Mouse (Mus musculus) gastrocnemius, postnatal 10 days (tissue): ENCODE data around the gene 4933428G20Rik. TPM values are rescaled to one million over a fixed set of nuclear protein-coding genes. Genes with fewer than 3 reads are reported as not detected.

Experiments used
- DNase-seq: peaks from one replicate; pipeline ENCODE4 v3.0.0; 2021; ENCODE audit warnings: mixed read lengths
- total RNA-seq, 2 experiments: library from RNA; stranded (reverse); gene quantifications; 2 replicates each; pipeline ENCODE4 v1.2.3; 2021

4933428G20Rik gene
- total RNA-seq, 2 experiments from 2014 or later, result not detected

DNA sequence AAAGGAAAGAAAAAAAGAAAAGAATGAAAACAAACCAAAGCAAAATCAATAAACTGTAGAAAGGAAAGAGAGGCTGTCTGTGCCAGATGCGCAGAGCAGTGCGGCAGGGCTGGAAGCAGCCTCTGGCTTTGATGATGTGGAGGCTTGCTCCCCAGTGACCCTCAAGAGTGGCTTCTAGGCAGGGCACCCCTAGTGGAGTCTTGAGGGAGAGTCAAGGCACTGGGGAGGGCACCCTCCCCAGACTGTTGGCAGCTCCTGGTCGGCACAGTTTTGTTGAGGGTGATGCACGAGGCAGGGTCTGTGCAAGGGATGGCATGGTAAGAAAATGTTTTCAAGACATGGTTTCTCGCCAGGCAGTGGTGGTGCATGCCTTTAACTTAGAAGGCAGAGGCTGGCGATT lies 37.6 kb downstream of the 4933428G20Rik start:
- DNase-seq, result no peak

DNA sequence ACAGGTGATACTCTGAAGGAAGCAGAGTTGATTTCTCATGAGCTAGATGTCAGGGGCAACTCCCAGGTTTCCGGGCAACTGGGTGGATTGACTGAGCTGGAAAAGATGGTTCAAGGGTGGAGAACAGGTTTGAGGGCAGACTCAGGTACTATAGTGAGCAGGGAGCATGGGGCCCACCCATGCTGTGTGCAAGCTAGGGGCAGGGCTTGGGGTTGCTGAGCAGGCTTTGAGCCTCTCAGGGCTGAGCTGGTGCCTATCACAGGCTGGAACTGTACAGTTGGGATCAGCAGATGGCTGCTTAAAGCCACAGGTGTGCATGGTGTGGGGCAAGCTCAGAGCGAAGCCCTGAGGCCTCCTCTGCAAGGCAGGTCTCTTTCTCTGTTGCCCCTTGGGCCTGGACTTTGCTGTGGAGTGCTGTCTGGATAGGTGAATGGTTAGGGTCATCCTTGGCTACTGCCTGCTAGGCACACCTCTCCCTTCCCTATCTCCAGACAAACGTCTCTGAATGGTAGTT lies 38.8 kb downstream of the 4933428G20Rik start:
- DNase-seq, result no peak

DNA sequence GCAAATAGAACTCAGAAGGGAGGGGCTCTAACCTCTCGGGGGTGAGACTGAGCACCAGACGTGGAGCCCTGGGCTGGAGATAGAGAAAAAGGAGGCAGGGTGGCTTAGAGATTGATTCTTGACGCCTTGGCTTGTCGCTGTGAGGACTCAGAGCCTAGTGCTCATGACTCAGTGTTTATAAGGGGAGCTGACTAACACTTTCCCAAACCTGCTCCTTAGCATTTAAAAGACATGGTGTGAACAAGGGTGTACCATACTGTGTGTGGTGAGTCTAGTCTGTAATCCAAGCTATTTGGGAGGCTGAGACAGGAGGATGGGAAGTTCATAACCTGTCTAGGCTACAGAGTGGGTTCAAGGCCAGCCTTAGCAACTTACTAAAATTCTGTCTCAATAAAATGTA lies 43.0 kb downstream of the 4933428G20Rik start:
- no peak for DNase-seq

GRCm38 (mm10) chr11:97451625-97452024 lies 48.5 kb downstream of the 4933428G20Rik start:
- peak; percentile 21 for DNase-seq

DNA sequence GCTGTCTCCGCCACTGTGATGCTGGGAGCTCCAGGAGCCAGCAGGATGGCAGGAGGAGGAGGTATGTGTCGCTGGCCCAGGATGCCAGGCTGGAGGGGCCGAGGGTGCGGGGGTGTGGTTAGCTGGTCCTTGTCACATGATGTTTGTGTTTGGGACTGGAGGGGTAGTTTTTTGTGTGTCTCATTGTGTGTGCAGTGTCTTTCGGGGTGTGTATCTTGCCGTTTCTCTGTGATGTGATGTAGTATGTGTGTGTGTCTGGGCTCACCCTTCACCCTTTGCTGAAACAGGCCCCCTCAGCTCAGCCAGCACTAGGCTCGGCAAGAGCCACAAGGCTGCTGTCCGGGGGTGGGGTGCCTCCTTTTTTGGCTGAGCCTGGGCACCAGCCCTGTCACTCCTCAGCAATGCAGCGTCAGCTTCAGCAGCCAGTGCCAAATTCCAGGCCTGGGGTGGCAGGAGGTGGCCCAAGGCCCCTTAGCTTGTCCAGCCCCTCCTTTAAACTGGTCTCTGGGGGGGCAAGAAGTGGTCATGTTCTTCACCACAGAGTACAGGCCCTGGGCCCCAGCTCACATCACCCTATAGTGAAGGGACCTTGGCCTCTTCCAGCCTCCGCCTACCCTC lies 49.7 kb downstream of the 4933428G20Rik start:
- peak; percentile 41 for DNase-seq

DNA sequence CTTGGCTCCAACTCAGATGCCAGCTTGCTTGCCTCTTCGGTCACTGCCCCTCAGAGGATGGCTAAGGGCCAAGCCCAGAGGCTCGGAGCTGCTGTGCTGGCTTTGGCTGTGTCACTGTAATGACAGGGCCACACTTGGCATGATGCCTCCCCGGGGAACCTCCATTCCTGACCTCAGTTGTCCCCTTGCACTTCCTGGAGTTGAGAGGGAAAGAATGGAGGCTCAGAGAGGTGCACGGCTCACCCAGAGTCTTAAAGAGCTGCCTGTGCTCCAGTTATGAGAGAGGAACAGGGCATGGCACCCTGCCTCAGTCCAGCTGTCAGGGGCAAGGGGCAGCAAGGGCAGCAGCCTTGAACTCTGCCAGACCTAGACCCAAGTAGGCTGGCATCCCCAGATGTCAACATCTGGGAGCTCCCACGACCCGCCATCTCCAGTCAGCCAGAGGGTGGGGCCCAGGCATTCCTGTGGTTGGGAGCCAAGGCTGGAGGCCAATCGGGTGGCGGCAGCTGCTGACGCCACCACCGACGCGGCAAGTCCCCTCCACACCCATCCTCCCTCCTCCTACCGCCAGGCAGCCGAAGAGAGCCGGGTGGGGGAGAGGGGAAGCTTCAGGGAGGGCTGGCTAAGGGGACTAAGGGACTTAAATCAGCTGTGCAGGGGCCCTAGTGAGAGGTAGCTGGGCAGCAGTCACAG lies 50.4 kb downstream of the 4933428G20Rik start:
- DNase-seq, result peak; percentile 81

DNA sequence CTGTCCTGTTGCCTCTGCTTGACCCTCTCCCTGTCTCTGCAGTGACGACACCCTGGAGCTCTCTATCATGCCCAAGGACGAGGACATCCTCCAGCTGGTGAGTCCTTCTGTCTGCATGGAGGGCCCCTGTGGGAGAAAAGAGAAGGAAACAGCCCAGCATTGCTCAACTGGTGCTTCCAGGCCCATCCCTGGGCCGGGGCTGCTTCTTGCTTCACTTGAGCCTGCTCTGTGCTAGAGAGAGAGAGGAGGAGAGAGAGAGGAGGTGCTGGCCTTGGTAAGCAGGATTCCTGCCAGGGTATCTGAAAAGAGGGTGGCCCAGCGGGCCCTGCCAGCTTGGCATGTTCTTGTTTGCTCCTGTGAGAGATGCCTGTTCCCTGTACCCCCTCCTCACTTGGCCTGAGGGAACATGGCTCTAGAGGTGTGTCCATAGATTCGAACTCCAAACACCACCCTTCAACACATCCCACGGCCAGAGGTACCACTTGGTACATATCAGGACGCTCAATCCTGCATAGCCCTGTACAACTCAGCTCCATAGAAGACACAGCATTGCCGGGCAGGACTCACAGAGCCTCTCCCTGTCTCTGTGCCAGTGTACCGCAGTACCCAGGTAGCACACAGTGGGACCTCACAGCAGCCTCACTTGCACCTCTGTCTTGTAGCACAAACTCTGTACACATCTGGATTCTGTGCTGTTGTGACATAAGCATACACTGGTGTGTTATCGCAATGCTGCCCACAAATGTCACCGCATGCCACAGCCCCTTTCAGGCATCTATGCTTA lies 51.3 kb downstream of the 4933428G20Rik start:
- no peak for DNase-seq

- DNase-seq, result no peak
Observed at GRCm38 (mm10) chr11:97447979-97448378, 52.2 kb downstream of the 4933428G20Rik start.

DNA sequence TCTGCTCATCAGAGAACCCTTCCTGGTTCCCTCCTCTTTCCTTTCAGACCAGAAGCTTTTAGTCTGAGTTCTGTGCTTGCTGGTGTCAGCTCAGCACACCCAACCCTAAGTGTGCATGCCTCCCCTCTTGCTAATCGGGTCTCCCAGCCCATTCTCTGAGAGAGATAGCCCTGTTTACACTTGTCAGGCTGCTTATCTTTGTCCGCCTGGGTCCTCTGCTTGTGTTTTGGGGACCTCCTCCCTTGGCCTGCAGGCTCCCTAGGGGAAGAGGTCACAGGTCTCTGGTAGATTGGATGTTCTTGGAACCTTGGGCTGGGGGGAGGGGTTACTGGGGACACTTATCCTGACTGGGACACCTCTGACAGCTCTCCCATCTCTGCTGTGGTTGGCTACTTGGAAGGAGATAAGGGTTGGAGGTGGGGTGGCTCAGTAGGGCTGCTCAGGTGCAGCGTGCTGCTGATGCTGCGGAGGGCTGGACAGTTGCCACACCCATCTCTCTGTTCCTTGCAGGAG lies 54.1 kb downstream of the 4933428G20Rik start:
- DNase-seq, result no peak

GRCm38 (mm10) chr11:97445596-97445995 lies 54.5 kb downstream of the 4933428G20Rik start:
- no peak for DNase-seq

DNA sequence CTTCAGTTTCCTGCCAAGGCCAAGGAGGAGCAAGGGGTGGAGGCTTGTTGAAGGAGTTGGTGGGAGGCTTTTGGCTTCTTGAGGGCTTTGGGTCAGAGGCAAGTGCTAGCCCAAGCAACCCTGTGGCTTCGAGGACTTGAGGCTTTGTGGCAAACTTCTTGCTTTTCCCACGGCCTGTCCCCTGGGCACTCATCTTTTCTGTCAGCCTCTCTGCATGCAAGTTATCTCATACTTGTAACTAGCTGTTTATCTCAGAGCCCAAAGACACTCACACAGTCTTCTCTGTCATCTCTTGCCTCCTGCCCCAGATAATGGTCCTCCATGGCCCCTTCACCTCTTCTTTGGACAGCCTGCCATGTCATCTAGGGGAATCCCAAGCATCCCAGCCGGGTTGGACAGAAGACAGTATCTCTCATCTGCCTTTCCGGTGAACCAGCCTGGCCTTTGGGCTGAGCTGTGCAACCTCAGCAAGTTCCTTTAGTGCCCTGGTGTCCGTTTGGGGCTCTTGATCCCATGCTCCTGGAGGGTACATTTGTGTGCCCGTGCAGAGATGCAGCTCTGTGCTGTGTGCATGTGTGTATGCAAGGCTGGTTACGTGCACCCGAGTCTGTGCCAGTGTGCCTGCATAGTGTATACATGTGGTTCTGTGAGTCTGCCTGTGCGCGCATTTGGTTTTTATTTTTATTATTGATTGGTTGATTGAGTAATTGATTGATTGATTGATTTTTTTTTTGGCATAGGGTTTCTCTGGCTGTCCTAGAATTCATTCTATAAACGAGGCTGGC lies 57.1 kb downstream of the 4933428G20Rik start:
- no peak for DNase-seq

DNA sequence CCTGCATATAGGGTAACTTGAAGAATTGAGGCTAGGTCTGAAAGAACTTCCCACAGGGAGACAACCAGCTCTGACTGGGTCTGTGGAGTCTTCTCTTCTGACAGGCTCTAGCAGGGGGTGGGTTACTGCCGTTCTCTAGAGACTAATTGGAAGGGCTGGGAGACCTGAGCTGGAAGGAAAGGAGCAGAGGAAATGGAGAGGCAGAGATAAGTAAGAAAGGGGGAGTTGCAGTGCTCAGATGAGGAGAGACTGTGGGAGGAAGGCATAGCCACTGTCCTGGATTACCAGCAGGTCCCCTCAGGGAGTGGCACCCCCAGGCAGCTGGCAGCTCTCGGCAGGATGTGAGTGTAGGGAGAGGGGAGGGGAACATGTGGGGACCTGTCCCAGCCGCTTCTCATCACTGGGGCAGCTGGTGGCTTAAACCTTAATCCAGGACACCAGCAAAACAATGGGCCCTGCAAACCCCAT lies 58.4 kb downstream of the 4933428G20Rik start:
- no peak for DNase-seq

DNA sequence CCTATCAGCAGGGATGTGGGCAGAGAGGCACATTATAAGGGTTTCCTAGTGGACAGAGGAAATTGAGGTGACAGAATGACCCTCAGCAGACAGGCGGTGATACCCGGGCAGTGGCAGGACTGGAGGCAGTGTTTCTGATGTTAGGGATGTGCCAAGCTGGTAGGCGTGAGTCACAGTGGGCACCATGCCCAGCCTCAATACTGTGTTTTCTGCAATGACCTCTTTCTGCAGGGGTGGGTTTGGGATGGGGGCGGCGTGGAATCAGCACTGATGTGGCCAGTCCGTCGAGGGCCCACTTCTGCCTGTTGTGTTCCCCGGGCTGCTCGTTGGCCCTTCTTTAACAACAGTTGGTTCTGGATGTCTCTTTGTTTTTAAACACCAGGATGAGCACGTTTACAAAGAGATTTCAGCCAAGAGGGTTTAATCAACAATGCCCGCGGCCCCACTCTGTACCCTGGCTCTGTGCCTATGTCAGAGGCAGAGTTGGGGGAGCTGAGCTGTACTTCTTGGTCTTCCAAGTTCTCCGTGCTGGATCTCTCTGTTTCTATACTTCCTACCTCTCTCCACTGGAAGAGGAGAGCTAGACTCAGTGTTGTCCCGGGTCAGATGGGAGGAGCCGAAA lies 59.0 kb downstream of the 4933428G20Rik start:
- peak; percentile 52 for DNase-seq

Other genes with a start within 250 kb of the 4933428G20Rik start
- gene Npepps, start 219.7 kb downstream of the 4933428G20Rik start, total RNA-seq, result 10 to 100 TPM; 52.1 to 57.5 TPM
- 10 to 100 TPM; 28.5 to 33.8 TPM for gene Mrpl45, start 184.6 kb downstream of the 4933428G20Rik start, total RNA-seq
- gene Gpr179, start 148.3 kb downstream of the 4933428G20Rik start, total RNA-seq, result under 1 TPM; 0.07 to 0.09 TPM
- gene Socs7, start 137.8 kb downstream of the 4933428G20Rik start, total RNA-seq, result 10 to 100 TPM; 33.7 to 34.8 TPM
- 10 to 100 TPM; 13.5 to 18.9 TPM for gene Arhgap23, start 84.8 kb downstream of the 4933428G20Rik start, total RNA-seq
- gene Srcin1, start 75.8 kb upstream of the 4933428G20Rik start, total RNA-seq, result 1 to 10 TPM; 1.1 to 1.4 TPM
- under 1 TPM; 0.59 to 0.68 TPM for gene Epop, start 129.4 kb upstream of the 4933428G20Rik start, total RNA-seq
- gene Mllt6, start 163.1 kb upstream of the 4933428G20Rik start, total RNA-seq, result 10 to 100 TPM; 32.2 to 32.4 TPM
- 10 to 100 TPM; 84.5 to 99.4 TPM for gene Cisd3, start 185.5 kb upstream of the 4933428G20Rik start, total RNA-seq
- 10 to 100 TPM; 11.9 to 18.6 TPM for gene Pcgf2, start 200.2 kb upstream of the 4933428G20Rik start, total RNA-seq
- gene Psmb3, start 203.1 kb upstream of the 4933428G20Rik start, total RNA-seq, result 100 to 1,000 TPM; 174 to 190 TPM
- 10 to 100 TPM; 46.8 to 49.7 TPM for gene Pip4k2b, start 244.4 kb upstream of the 4933428G20Rik start, total RNA-seq